Mouse (Mus musculus) stomach, embryonic 15.5 days (tissue): ENCODE results near the gene Ttc39d. TPM values are rescaled to one million over a fixed set of nuclear protein-coding genes. Genes with fewer than 3 reads are reported as not detected.
"Not testable (repeated sequence)": the region's sequence is repeated elsewhere in the genome, so short reads cannot be mapped to it uniquely, and the experiment has no call there.

Source experiments
- ATAC-seq: fragments of 200-750 bp; cut with Nextera tagmentation; 2 replicates; pipeline ENCODE4 v1.8.0; 2017; ENCODE audit warnings: low read depth, moderate number of reproducible peaks, moderate TSS enrichment; ENCODE audit not compliant: insufficient read depth, low FRiP score
- H3K27ac ChIP-seq: fragments of 300-500 bp; sonication (generic); 2 replicates; pipeline ENCODE4 v1.5.1; 2015; ENCODE audit warnings: mild to moderate bottlenecking, inconsistent platforms
- H3K27me3 ChIP-seq: fragments of 300-500 bp; sonication (generic); replicated peaks from 2 replicates; pipeline ENCODE4 v1.6.1; 2015; ENCODE audit warnings: inconsistent platforms
- H3K36me3 ChIP-seq: fragments of 300-500 bp; sonication (generic); 2 replicates; pipeline ENCODE4 v1.6.1; 2015; ENCODE audit warnings: inconsistent platforms
- H3K4me1 ChIP-seq: fragments of 300-500 bp; sonication (generic); 2 replicates; pipeline ENCODE4 v1.6.1; 2015; ENCODE audit warnings: inconsistent platforms
- H3K4me2 ChIP-seq: fragments of 300-500 bp; sonication (generic); 2 replicates; pipeline ENCODE4 v1.6.1; 2015; ENCODE audit warnings: mild to moderate bottlenecking, inconsistent platforms
- H3K4me3 ChIP-seq: fragments of 300-500 bp; sonication (generic); replicated peaks from 2 replicates; pipeline ENCODE4 v1.5.1; 2015; ENCODE audit warnings: inconsistent platforms
- H3K9ac ChIP-seq: fragments of 300-500 bp; sonication (generic); 2 replicates; pipeline ENCODE4 v1.6.1; 2015; ENCODE audit warnings: inconsistent platforms
- H3K9me3 ChIP-seq: fragments of 300-500 bp; sonication (generic); 2 replicates; pipeline ENCODE4 v1.6.1; 2016; ENCODE audit warnings: inconsistent platforms
- WGBS: fragments of 180-500 bp; shearing (Covaris S2); methylation state at CpG from one replicate; pipeline ENCODE4 v1.1.7; 2015; 5-methylcytosine and 5-hydroxymethylcytosine counted together
- polyA plus RNA-seq: library from polyadenylated mRNA; unstranded; fragments of >200 nt; fragmentation: Nextera tagmentation; extraction: Ambion mirVana; gene quantifications from 2 replicates; pipeline ENCODE4 v1.2.1, GENCODE M21; 2015

Ttc39d gene
- polyA plus RNA-seq, 1 experiment from 2014 or later: 0.06 TPM

GRCm38 (mm10) chr17:80172761-80173160 is 34.5 kb upstream of the Ttc39d start:
- Histone ChIP-seq H3K4me1 (peaks cover 3% of the 10 kb centered on the region), H3K9ac (no peak overlapping the region), H3K27me3 (no peaks in the 10 kb centered on the region), H3K27ac (no peak overlapping the region), H3K9me3 (no peaks in the 10 kb centered on the region), H3K4me3 (no peak overlapping the region), H3K36me3 (no peaks in the 10 kb centered on the region), H3K4me2 (no peak overlapping the region)
- ATAC-seq: no peak
- WGBS: 82% methylated on average over 5 of the region's 5 CpGs

GRCm38 (mm10) chr17:80173708-80174107 is 33.6 kb upstream of the Ttc39d start:
- H3K4me2 ChIP-seq: no peak overlapping the region
- H3K9me3 ChIP-seq: no peaks in the 10 kb centered on the region
- H3K27me3 ChIP-seq: no peaks in the 10 kb centered on the region
- no peak overlapping the region for H3K9ac ChIP-seq
- H3K4me1 ChIP-seq: no peaks in the 10 kb centered on the region
- ATAC-seq: no peak
- no peak overlapping the region for H3K27ac ChIP-seq
- WGBS: 93% methylated on average over 2 of the region's 2 CpGs
- no peak overlapping the region for H3K4me3 ChIP-seq
- no peaks in the 10 kb centered on the region for H3K36me3 ChIP-seq

- Histone ChIP-seq H3K9me3 (no peaks in the 10 kb centered on the region), H3K4me2 (no peak overlapping the region), H3K9ac (no peak overlapping the region), H3K4me1 (no peaks in the 10 kb centered on the region), H3K27me3 (no peaks in the 10 kb centered on the region), H3K27ac (no peak overlapping the region), H3K36me3 (no peaks in the 10 kb centered on the region), H3K4me3 (no peak overlapping the region)
- 74% methylated on average over 3 of the region's 3 CpGs for WGBS
- no peak for ATAC-seq
These were observed 33.1 kb upstream of the Ttc39d start for GRCm38 (mm10) chr17:80174146-80174545.

- H3K4me3 ChIP-seq: no peak overlapping the region
- H3K9me3 ChIP-seq: no peaks in the 10 kb centered on the region
- H3K27ac ChIP-seq: no peak overlapping the region
- ATAC-seq: peak; percentile 22; the same call in 1 of the 2 replicates
- 69% methylated on average over 19 of the region's 19 CpGs for WGBS
- H3K9ac ChIP-seq: no peak overlapping the region
- no peaks in the 10 kb centered on the region for H3K36me3 ChIP-seq
- H3K4me2 ChIP-seq: no peak overlapping the region
- no peaks in the 10 kb centered on the region for H3K27me3 ChIP-seq
- no peaks in the 10 kb centered on the region for H3K4me1 ChIP-seq
These were observed 32.4 kb upstream of the Ttc39d start for GRCm38 (mm10) chr17:80174699-80175385.

- Histone ChIP-seq H3K4me3 (no peak overlapping the region), H3K9ac (no peak overlapping the region), H3K27me3 (no peaks in the 10 kb centered on the region), H3K4me1 (no peaks in the 10 kb centered on the region), H3K27ac (no peak overlapping the region), H3K4me2 (no peak overlapping the region), H3K36me3 (no peaks in the 10 kb centered on the region), H3K9me3 (no peaks in the 10 kb centered on the region)
- no peak for ATAC-seq
- 78% methylated on average over 4 of the region's 4 CpGs for WGBS
These were observed 31.9 kb upstream of the Ttc39d start for GRCm38 (mm10) chr17:80175386-80175739.

GRCm38 (mm10) chr17:80175966-80176365 is 31.3 kb upstream of the Ttc39d start:
- Histone ChIP-seq H3K4me2 (no peak overlapping the region), H3K9ac (no peak overlapping the region), H3K27ac (no peak overlapping the region), H3K9me3 (no peaks in the 10 kb centered on the region), H3K27me3 (no peaks in the 10 kb centered on the region), H3K4me3 (no peak overlapping the region), H3K4me1 (no peaks in the 10 kb centered on the region), H3K36me3 (no peaks in the 10 kb centered on the region)
- ATAC-seq: no peak
- WGBS: 87% methylated on average over 3 of the region's 3 CpGs

- H3K27me3 ChIP-seq, ATAC-seq, H3K27ac ChIP-seq, H3K36me3 ChIP-seq, H3K4me3 ChIP-seq, H3K9me3 ChIP-seq, H3K4me2 ChIP-seq, H3K9ac ChIP-seq, H3K4me1 ChIP-seq: not testable (repeated sequence)
- WGBS: 95% methylated on average over 3 of the region's 3 CpGs
These were observed 28.4 kb upstream of the Ttc39d start for GRCm38 (mm10) chr17:80178846-80179245.

GRCm38 (mm10) chr17:80179959-80180358 is 27.3 kb upstream of the Ttc39d start:
- peak; percentile 82 for ATAC-seq
- H3K27ac ChIP-seq: no peak overlapping the region

GRCm38 (mm10) chr17:80180468-80180867 is 26.8 kb upstream of the Ttc39d start:
- Histone ChIP-seq H3K36me3 (no peaks in the 10 kb centered on the region), H3K4me3 (no peak overlapping the region), H3K27ac (no peak overlapping the region), H3K9me3 (no peaks in the 10 kb centered on the region), H3K4me1 (no peaks in the 10 kb centered on the region), H3K9ac (no peak overlapping the region), H3K4me2 (no peak overlapping the region), H3K27me3 (no peaks in the 10 kb centered on the region)
- ATAC-seq: no peak

More at GRCm38 (mm10) chr17:80179959-80180358, 27.3 kb upstream of the Ttc39d start:
- H3K9ac ChIP-seq: no peak overlapping the region
- H3K4me1 ChIP-seq: no peaks in the 10 kb centered on the region
- no peaks in the 10 kb centered on the region for H3K27me3 ChIP-seq
- no peaks in the 10 kb centered on the region for H3K36me3 ChIP-seq
- H3K9me3 ChIP-seq: no peaks in the 10 kb centered on the region
- no peak overlapping the region for H3K4me2 ChIP-seq
- H3K4me3 ChIP-seq: no peak overlapping the region
- 2% methylated on average over 6 of the region's 6 CpGs for WGBS

- Histone ChIP-seq H3K27me3 (no peaks in the 10 kb centered on the region), H3K9me3 (no peaks in the 10 kb centered on the region), H3K4me1 (no peaks in the 10 kb centered on the region), H3K9ac (no peak overlapping the region), H3K27ac (no peak overlapping the region), H3K4me2 (no peak overlapping the region), H3K36me3 (no peaks in the 10 kb centered on the region), H3K4me3 (no peak overlapping the region)
- 80% methylated on average over 10 of the region's 10 CpGs for WGBS
- ATAC-seq: no peak
These were observed 23.6 kb upstream of the Ttc39d start for GRCm38 (mm10) chr17:80183615-80184014.

GRCm38 (mm10) chr17:80193075-80193474 is 14.2 kb upstream of the Ttc39d start:
- no peak overlapping the region for H3K4me2 ChIP-seq
- no peak for ATAC-seq
- 61% methylated on average over 5 of the region's 5 CpGs for WGBS

GRCm38 (mm10) chr17:80199160-80199778 is 8.0 kb upstream of the Ttc39d start:
- H3K9me3 ChIP-seq: no peaks in the 10 kb centered on the region
- H3K4me1 ChIP-seq: no peaks in the 10 kb centered on the region
- ATAC-seq: no peak
- 92% methylated on average over 3 of the region's 3 CpGs for WGBS
- H3K27me3 ChIP-seq: no peaks in the 10 kb centered on the region
- H3K36me3 ChIP-seq: peaks cover 33% of the 10 kb centered on the region
- H3K9ac ChIP-seq: no peak overlapping the region
- no peak overlapping the region for H3K4me2 ChIP-seq
- H3K4me3 ChIP-seq: no peak overlapping the region
- no peak overlapping the region for H3K27ac ChIP-seq

More at GRCm38 (mm10) chr17:80193075-80193474, 14.2 kb upstream of the Ttc39d start:
- Histone ChIP-seq H3K27me3 (no peaks in the 10 kb centered on the region), H3K27ac (no peak overlapping the region), H3K36me3 (peaks cover 10% of the 10 kb centered on the region; the same call in 1 of the 2 replicates), H3K9ac (no peak overlapping the region), H3K4me1 (no peaks in the 10 kb centered on the region), H3K4me3 (no peak overlapping the region), H3K9me3 (no peaks in the 10 kb centered on the region)
